Mouse (Mus musculus) bone marrow macrophage, adult 2 months (primary cell): ENCODE measurements at regions not wholly inside any gene's neighbourhood (a gene's known extent, or its start where the extent isn't known, plus 50 kb on each side); places are given as distances from the start of the nearest gene placed in this dataset.

Experiments used
- CTCF ChIP-seq: IDR thresholded peaks from 2 replicates; pipeline ENCODE4 v1.5.1; 2012; ENCODE audit warnings: low read depth, mild to moderate bottlenecking, low read length, moderate library complexity
- POLR2A ChIP-seq: IDR thresholded peaks from 2 replicates; pipeline ENCODE4 v1.6.1; 2012; ENCODE audit warnings: mild to moderate bottlenecking, low read depth, low read length, borderline replicate concordance

DNA sequence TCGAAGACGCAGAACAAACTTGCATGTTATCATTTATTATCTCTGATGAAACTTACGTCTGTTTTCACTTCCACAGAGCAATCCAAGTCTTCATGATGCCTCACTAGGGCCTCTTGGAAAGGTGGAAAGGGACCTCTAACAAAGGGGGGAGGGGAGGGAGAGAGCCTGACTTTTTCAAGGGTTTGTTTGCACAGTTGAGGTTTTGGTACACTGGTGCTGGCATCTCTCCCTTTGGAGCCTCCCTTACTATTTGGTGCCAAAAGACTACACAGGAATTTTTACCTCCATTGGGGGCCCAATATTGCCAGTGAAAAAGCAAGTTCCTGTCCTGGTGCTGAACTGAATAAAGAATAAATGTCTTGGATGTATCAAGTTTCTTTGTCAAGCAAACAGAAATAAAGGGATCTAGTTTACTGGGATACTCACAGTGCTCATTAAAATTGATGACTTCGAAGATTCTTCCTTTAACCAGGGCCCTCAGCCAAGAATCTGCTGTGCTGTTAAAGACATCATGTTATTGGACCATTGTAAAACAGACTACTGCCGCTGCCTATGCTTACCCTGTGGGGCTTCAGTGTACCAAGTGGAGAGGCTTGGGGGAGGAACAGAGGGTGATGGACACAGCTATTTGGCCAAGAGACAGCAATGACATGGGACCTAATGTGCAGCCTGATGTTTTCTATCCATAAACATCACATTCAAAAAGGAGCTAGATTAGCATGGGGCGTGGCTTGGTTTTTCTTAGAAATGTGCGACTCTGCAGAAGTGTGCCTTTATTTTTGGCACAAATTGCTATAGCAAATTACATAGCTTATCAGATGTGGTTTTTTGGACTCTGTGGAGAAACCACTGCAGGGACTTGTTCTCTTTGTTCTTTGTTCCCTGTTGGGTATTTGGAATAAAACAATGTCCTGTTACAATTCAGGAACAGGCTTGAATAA, 160.3 kb upstream of the Cited2 start:
- TF ChIP-seq CTCF (no peak), POLR2A (no peak)
